Mouse (Mus musculus) kidney, adult 2 months (tissue): ENCODE results near the gene Tctn3. TPM values are rescaled to one million over a fixed set of nuclear protein-coding genes. Genes with fewer than 3 reads are reported as not detected.

Experiments used
- DNase-seq: peaks from one replicate; pipeline ENCODE4 v3.0.0; 2021
- H3K27ac ChIP-seq: fragments of 200-500 bp; 2 replicates; pipeline ENCODE4 v1.5.1; 2012; ENCODE audit warnings: low read depth, low read length, control low read depth, inconsistent platforms; ENCODE audit not compliant: insufficient read depth
- H3K27me3 ChIP-seq: fragments of 200-500 bp; replicated peaks from 2 replicates; pipeline ENCODE4 v1.6.1; 2012; ENCODE audit warnings: mild to moderate bottlenecking, moderate library complexity, low read length, inconsistent platforms; ENCODE audit not compliant: control insufficient read depth, insufficient read depth
- H3K36me3 ChIP-seq: fragments of 200-500 bp; 2 replicates; pipeline ENCODE4 v1.6.1; 2012; ENCODE audit warnings: mild to moderate bottlenecking, moderate library complexity, low read length, inconsistent platforms; ENCODE audit not compliant: control insufficient read depth, insufficient read depth
- H3K4me1 ChIP-seq: fragments of 200-500 bp; 2 replicates; pipeline ENCODE4 v1.6.1; 2011; ENCODE audit warnings: low read length; ENCODE audit not compliant: control insufficient read depth, insufficient read depth
- H3K4me3 ChIP-seq: fragments of 200-500 bp; 2 replicates; pipeline ENCODE4 v1.5.1; 2011; ENCODE audit warnings: mild to moderate bottlenecking, low read depth, low read length, control low read depth; ENCODE audit not compliant: insufficient read depth
- CTCF ChIP-seq: fragments of 200-500 bp; conservative IDR thresholded peaks from 2 replicates; pipeline ENCODE4 v1.5.1; 2011; ENCODE audit warnings: low read depth, mild to moderate bottlenecking, control low read depth, low read length, moderate library complexity, mixed read lengths; ENCODE audit not compliant: insufficient read depth, insufficient read length
- POLR2A ChIP-seq: fragments of 200-500 bp; IDR thresholded peaks from one replicate; pipeline ENCODE4 v1.6.1; 2011; ENCODE audit warnings: low read depth, low read length, control low read depth
- WGBS: fragments of 180-500 bp; shearing (Covaris S2); methylation state at CpG from one replicate; pipeline ENCODE4 v1.1.7; 2018; 5-methylcytosine and 5-hydroxymethylcytosine counted together
- polyA plus RNA-seq: library from polyadenylated mRNA; depleted of rRNA; stranded (reverse); fragments of >200 nt; gene quantifications from 2 replicates; pipeline ENCODE4 v1.2.3, GENCODE M21; 2012; rRNA removed

The Tctn3 gene
- polyA plus RNA-seq: 8.6 and 8.9 TPM in 2 replicates

DNA sequence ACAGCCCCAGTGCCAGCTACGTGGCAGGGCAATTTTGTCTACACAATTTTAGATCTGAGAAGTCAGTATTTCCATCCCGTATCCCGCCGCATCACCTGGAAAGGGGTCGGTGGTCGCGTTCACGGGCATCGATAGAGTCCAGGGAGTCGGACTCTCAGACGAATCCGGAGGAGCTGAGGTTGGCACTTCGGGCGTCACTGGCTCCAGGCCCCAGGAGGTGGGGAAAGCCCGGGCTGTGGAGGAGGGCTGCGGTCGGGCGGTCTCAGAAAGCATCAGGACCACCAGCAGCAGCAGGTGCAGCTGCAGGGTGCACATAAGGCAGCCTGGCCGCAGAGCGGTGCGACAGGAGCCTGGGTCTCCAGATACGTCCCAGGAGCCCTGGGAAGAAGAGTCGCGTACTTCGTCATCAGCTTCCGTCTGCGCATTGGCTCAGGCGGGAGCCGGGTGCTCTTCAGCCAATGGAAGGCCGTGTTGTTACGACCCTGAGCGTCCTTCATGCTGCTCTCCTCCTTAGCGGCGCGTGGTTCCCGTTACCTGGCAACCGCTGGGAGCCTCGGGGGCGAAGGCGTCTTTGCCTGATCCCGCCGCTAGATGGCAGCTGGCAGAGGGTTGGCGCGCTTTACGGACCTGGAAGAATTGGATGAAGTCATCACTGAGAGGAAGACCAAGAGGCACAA lies at the start of gene Tctn3, which contains the start of gene Entpd1:
Gene Tctn3 (minus strand): TSS at position 404 of the 677 bp plus-strand sequence.
Gene Entpd1 (plus strand): TSS at position 537 of the 677 bp plus-strand sequence.
- Histone ChIP-seq H3K4me3 (peak within 1 kb of the TSS; percentile 97), H3K36me3 (peaks cover 3% of the 10 kb centered on the region; the same call in 1 of the 2 replicates), H3K27ac (no peak within 1 kb of the TSS), H3K4me1 (0 out of 2 replicates have a peak, but pooled peaks cover 5% of the 10 kb centered on the region), H3K27me3 (no peaks in the 10 kb centered on the region)
- WGBS: under 1% methylated on average over 45 of the region's 45 CpGs
- DNase-seq: peak; percentile 98
- TF ChIP-seq CTCF: peak; percentile 95
- no peak for TF ChIP-seq POLR2A

DNA sequence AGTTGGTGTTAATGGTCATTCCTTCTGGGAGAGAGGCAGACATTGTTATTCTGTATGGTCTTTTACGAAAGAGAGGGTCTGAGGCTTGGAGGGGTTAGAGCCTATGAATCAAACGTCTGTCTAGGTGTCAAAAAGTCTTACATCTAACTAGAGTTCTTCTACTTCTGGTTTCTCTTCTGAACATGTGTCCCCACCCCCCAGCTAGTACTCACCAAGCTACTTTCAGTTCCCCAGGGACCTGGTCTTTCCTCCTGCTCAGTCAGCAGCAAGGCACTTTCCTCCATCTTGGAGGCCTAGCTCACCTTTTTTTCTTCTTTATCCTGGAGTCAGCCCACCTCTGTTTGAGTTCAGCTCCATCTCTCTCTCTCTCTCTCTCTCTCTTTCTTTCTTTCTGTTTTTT lies 49.1 kb upstream of the Tctn3 start:
- H3K4me3 ChIP-seq: peak overlapping the region; percentile 54
- no peaks in the 10 kb centered on the region for H3K4me1 ChIP-seq
- WGBS: 81% methylated on average over 2 of the region's 2 CpGs
- H3K27me3 ChIP-seq: no peaks in the 10 kb centered on the region
- peak; percentile 67 for DNase-seq
- H3K36me3 ChIP-seq: no peaks in the 10 kb centered on the region
- peak overlapping the region; percentile 61 for H3K27ac ChIP-seq
- TF ChIP-seq POLR2A: no peak

DNA sequence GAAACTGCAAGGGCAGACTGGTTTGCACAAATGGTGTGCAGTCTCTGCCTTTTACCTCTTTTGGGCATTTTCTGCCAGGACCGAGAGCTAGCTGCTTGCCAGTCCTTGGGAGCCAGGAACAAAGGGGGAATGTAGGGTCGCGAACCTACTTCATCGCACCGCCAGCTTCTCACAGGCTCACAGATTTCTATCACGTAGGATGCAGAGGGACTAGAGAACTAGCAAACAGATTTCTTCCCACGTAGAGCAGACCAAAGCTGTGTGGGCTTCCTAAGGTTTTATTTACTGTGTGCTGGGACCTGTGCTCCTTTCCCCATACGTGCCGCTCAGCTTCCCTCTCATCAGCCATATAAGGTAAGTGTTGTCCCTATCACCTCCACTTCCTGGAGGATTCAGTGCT lies 48.5 kb upstream of the Tctn3 start:
- peak overlapping the region; percentile 61 for H3K27ac ChIP-seq
- WGBS: 22% methylated on average over 9 of the region's 9 CpGs
- H3K36me3 ChIP-seq: no peaks in the 10 kb centered on the region
- DNase-seq: no peak
- no peak for TF ChIP-seq CTCF
- TF ChIP-seq POLR2A: no peak
- H3K27me3 ChIP-seq: no peaks in the 10 kb centered on the region
- H3K4me3 ChIP-seq: peak overlapping the region; percentile 54
- H3K4me1 ChIP-seq: no peaks in the 10 kb centered on the region

DNA sequence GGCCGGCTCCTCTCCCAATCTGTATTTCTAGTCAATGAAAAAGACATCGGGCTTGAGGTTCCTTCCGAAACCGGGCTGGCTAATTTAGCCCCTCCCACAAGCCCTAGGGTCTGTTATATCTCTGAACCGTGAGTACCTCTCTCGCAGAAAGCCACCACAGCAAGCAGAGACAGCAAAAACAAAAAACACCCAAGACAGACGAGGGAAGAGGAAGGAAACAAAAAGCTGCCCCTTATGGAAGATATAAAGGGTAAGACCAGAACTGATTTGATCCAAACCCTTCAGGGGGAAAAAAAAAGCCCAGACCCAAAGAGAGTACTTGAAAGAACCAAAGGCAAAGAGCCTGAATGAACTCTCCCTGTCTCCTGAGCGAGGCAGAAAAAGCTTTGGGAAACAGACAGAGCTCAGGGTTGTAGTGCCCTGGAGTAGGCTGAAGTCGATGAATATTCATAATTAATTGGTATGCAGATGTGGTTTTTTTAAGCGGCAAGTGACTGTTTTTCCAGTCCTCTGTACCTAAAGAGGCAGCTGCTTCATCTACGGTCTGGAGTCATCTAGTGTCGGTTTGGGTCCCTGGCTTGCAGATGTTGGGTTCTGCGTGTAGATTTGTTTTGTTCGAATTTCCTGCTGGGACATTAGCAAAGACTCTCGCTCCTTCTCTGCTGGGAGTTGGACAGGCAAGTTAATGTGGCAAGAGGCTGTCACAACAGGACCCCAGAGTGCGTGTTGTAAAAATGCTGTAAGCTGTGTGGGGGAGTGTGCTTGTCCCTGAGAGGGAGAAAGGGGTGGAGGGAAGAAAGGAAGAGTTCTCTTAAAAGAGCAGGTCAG lies 47.8 kb upstream of the Tctn3 start:
- Histone ChIP-seq H3K36me3 (no peaks in the 10 kb centered on the region), H3K4me1 (no peaks in the 10 kb centered on the region), H3K27ac (peak overlapping the region; percentile 61), H3K27me3 (no peaks in the 10 kb centered on the region), H3K4me3 (peak overlapping the region; percentile 54)
- peak; percentile 59 for DNase-seq
- no peak for TF ChIP-seq POLR2A
- TF ChIP-seq CTCF: no peak
- WGBS: 1% methylated on average over 16 of the region's 16 CpGs

DNA sequence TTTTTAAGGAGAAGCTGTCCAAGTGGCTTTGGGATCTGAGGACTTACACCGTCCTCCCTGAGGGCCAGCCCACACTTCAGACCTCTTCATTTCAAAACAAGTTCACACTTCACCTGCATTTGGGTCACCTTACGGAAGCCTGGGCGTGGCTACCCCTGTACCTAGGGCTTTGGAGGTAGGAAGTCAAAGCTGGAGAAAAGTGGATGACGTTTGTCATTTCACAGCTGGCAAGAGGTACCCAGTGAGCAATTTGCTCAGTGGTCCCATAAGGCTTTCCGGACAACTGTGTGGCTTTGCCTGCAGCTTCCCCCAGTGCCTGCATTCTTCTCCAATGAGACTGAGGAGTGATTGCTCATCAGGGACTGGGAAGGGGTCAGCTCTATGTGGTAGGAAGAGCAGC lies 46.9 kb upstream of the Tctn3 start:
- no peaks in the 10 kb centered on the region for H3K36me3 ChIP-seq
- DNase-seq: no peak
- TF ChIP-seq CTCF (no peak), POLR2A (no peak)
- H3K27ac ChIP-seq: no peak overlapping the region
- H3K27me3 ChIP-seq: no peaks in the 10 kb centered on the region
- no peak overlapping the region for H3K4me3 ChIP-seq
- WGBS: 44% methylated on average over 5 of the region's 5 CpGs
- no peaks in the 10 kb centered on the region for H3K4me1 ChIP-seq

DNA sequence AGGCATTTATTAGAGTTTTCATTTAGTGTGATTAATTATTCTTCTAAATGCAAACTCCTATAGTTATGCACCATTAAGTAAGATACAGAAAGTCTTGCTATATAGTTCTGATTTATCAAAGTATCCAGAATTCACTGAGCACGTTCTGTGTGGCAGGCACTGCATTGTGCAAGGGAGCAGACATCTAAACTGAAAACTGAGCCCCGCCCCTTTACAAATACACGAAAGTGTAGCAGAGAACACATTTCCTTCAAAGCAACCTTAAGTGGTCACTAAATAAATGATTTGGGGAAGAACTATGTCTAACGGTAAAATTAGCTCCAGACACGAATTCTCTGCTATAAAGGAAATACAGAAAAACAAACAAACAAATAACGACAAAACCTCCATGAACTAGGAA lies 46.2 kb upstream of the Tctn3 start:
- Histone ChIP-seq H3K4me3 (no peak overlapping the region), H3K27me3 (no peaks in the 10 kb centered on the region), H3K27ac (no peak overlapping the region), H3K4me1 (no peaks in the 10 kb centered on the region), H3K36me3 (no peaks in the 10 kb centered on the region)
- no peak for DNase-seq
- TF ChIP-seq POLR2A (no peak), CTCF (no peak)
- 64% methylated on average over 6 of the region's 6 CpGs for WGBS

DNA sequence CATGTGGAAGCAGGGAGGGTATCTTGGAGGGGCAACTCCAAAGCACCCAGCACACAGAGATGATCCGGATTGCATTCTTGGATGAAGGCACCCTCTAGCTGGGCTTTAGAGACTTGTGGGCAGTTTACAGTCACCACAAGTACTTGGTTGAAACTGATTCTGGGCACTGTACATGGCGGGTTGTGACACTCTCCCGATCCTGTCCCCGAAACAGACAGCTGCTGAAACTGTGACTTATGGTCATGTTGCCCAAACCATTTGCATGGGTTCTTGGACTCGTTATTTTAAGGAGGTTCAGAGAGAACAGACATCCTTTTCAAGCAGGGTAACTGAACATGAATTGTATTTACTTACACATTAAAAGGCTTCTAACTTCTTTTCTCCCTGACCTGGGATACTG lies 44.2 kb upstream of the Tctn3 start:
- H3K27me3 ChIP-seq: no peaks in the 10 kb centered on the region
- H3K36me3 ChIP-seq: no peaks in the 10 kb centered on the region
- H3K4me3 ChIP-seq: no peak overlapping the region
- no peaks in the 10 kb centered on the region for H3K4me1 ChIP-seq
- no peak for TF ChIP-seq CTCF
- TF ChIP-seq POLR2A: no peak
- no peak for DNase-seq
- H3K27ac ChIP-seq: no peak overlapping the region
- 81% methylated on average over 5 of the region's 5 CpGs for WGBS
